Mouse (Mus musculus): ENCODE data around the gene Ctso.

GRCm38 (mm10) chr3:81926764-81927325 is 5.6 kb upstream of the Ctso start:
- TF ChIP-seq CTCF (IDR thresholded peaks at IDR 0.05; ENCODE audit: low read depth, low read length) (no peak), EP300 (IDR thresholded peaks at IDR 0.05; ENCODE audit: insufficient read depth, low read depth, low read length) (no peak), POLR2A (IDR thresholded peaks at IDR 0.05; ENCODE audit: insufficient read depth, low read length) (no peak)

All from ES-Bruce4 (cell line).